Mouse (Mus musculus): ENCODE data around the gene Creld1. TPM values are rescaled to one million over a fixed set of nuclear protein-coding genes. Genes with fewer than 3 reads are reported as not detected.

The Creld1 gene
- total RNA-seq, 2 experiments from 2014 or later: 47.5 to 54.4 TPM

GRCm38 (mm10) chr6:113530932-113531839 lies 48.1 kb downstream of the Creld1 start, which contains the start of the genes Emc3 and Fancd2:
TSS of gene Emc3 (minus strand) at chr6:113531652.
TSS of gene Fancd2 (plus strand) at chr6:113531682.
- Histone ChIP-seq H3K4me3 (peak within 1 kb of the TSS; percentile 93), H3K27ac (peak within 1 kb of the TSS; percentile 96)
- peak; percentile 3; the same call in 1 of the 2 replicates for TF ChIP-seq CTCF (IDR thresholded peaks at IDR 0.05)
- peak; percentile 94 for DNase-seq
- intact Hi-C loops (cut with DNase I): loop anchor here (10.0 kb wide), 1 partner anchor 164 kb away; the partner anchor contains the start of gene Tatdn2

GRCm38 (mm10) chr6:113531840-113532404 lies 48.8 kb downstream of the Creld1 start:
- intact Hi-C loops (cut with DNase I): loop anchor here (10.0 kb wide), 1 partner anchor 163 kb away; the partner anchor contains the start of gene Tatdn2
- no peak for DNase-seq
- H3K4me3 ChIP-seq: peak overlapping the region; percentile 93
- TF ChIP-seq CTCF (IDR thresholded peaks at IDR 0.05): no peak
- peak overlapping the region; percentile 96 for H3K27ac ChIP-seq

GRCm38 (mm10) chr6:113534886-113535285 lies 51.8 kb downstream of the Creld1 start:
- Histone ChIP-seq H3K27ac (no peak overlapping the region), H3K4me3 (no peak overlapping the region)
- intact Hi-C loops (cut with DNase I): loop anchor here (10.0 kb wide), 1 partner anchor 160 kb away; the partner anchor contains the start of gene Tatdn2
- no peak for TF ChIP-seq CTCF (IDR thresholded peaks at IDR 0.05)
- DNase-seq: no peak

- no peak for DNase-seq
- TF ChIP-seq CTCF (IDR thresholded peaks at IDR 0.05): 0 out of 2 replicates have a peak, but pooled peaks have one; percentile 3
- no peak overlapping the region for H3K4me3 ChIP-seq
- no peak overlapping the region for H3K27ac ChIP-seq
- intact Hi-C loops (cut with DNase I): no loop called here
Measured at GRCm38 (mm10) chr6:113541610-113542009, 58.5 kb downstream of the Creld1 start.

Small RNA genes lying within 50 kb of the gene (microRNA-seq; reads per million reads assigned to microRNA genes)
- not detected for gene Gm23365

Other genes starting within 250 kb of the Creld1 start
- 10 to 100 TPM; 14.9 to 16.0 TPM for gene Mtmr14, start 245.5 kb upstream of the Creld1 start, total RNA-seq (2021)
- not detected for gene Cpne9, start 201.0 kb upstream of the Creld1 start, total RNA-seq (2021)
- 10 to 100 TPM; 10.2 to 10.3 TPM for gene Brpf1, start 176.2 kb upstream of the Creld1 start, total RNA-seq (2021)
- gene Ogg1, start 156.3 kb upstream of the Creld1 start, total RNA-seq (2021): 1 to 10 TPM; 3.9 to 5.2 TPM
- gene Camk1, start 139.3 kb upstream of the Creld1 start, total RNA-seq (2021): 10 to 100 TPM; 39.3 to 39.5 TPM
- gene Tada3, start 105.4 kb upstream of the Creld1 start, total RNA-seq (2021): 10 to 100 TPM; 14.1 to 15.5 TPM
- gene Arpc4, start 105.2 kb upstream of the Creld1 start, total RNA-seq (2021): 10 to 100 TPM; 47.4 to 53.4 TPM
- 1 to 10 TPM in 1 of 2 experiments, under 1 TPM in 1; 0.48 to 1.3 TPM for gene Ttll3, start 94.0 kb upstream of the Creld1 start, total RNA-seq (2021)
- gene Rpusd3, start 64.0 kb upstream of the Creld1 start, total RNA-seq (2021): 1 to 10 TPM; 7.7 to 8.3 TPM
- gene Cidec, start 47.5 kb upstream of the Creld1 start, total RNA-seq (2021): 1 to 10 TPM in 1 of 2 experiments, under 1 TPM in 1; 0.97 to 5.0 TPM
- 10 to 100 TPM; 28.2 to 29.7 TPM for gene Jagn1, start 40.7 kb upstream of the Creld1 start, total RNA-seq (2021)
- gene Il17re, start 24.8 kb upstream of the Creld1 start, total RNA-seq (2021): under 1 TPM; 0.25 to 0.26 TPM
- gene Il17rc, start 11.9 kb upstream of the Creld1 start, total RNA-seq (2021): 1 to 10 TPM; 4.2 to 4.7 TPM
- gene Prrt3, start 18.6 kb downstream of the Creld1 start, total RNA-seq (2021): under 1 TPM; 0.08 to 0.11 TPM
- gene Emc3, start 48.4 kb downstream of the Creld1 start, total RNA-seq (2021): 10 to 100 TPM; 54.9 to 63.2 TPM
- under 1 TPM; 0.10 to 0.28 TPM for gene Fancd2, start 48.4 kb downstream of the Creld1 start, total RNA-seq (2021)
- not detected for gene Fancd2os, start 117.4 kb downstream of the Creld1 start, total RNA-seq (2021)
- gene Brk1, start 121.5 kb downstream of the Creld1 start, total RNA-seq (2021): 10 to 100 TPM; 37.3 to 46.0 TPM
- 1 to 10 TPM; 5.1 to 5.9 TPM for gene Vhl, start 140.7 kb downstream of the Creld1 start, total RNA-seq (2021)
- gene Irak2, start 155.2 kb downstream of the Creld1 start, total RNA-seq (2021): 1 to 10 TPM; 3.9 to 6.1 TPM
- gene Tatdn2, start 213.8 kb downstream of the Creld1 start, total RNA-seq (2021): 10 to 100 TPM; 36.4 to 41.1 TPM
- 1 to 10 TPM in 1 of 2 experiments, not detected in 1; 1.0 TPM for gene Ghrl, start 236.6 kb downstream of the Creld1 start, total RNA-seq (2021)